Mouse (Mus musculus): ENCODE measurements around the gene Fis1. TPM values are rescaled to one million over a fixed set of nuclear protein-coding genes. Genes with fewer than 3 reads are reported as not detected.
A peak's percentile ranks its signal among the peaks of the same experiment; 100 is the strongest.

Gene Fis1
- total and polyA plus RNA-seq, 2 experiments from 2014 or later = 195 to 416 TPM

DNA sequence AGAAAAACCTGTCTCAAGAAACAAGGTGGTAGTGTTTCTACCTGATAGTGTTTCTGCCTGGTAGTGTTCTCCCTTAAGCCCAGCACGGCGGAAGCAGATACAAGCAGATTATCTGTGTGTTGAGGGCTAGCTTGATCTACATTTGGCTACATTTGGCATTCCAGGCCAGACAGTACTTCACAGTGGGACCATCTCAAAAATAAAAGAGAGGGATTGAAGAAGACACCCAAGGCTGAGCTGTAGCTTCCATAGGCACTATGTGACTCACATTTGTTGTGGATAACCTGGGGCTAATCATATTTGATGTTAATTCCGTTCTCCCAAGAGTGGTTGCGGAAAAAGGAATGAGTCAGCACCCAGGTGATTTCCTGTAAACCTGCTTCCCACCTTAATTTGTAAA is 922 bp upstream of the Fis1 start:
- H3K4me1 ChIP-seq (ENCODE audit: insufficient read depth, low read length) = peaks cover 16% of the 10 kb centered on the region
- WGBS = 76% methylated on average over 4 of the region's 4 CpGs
- H3K9me3 ChIP-seq (ENCODE audit: low read length) = no peaks in the 10 kb centered on the region
- no peak for ATAC-seq
- no peak overlapping the region for H3K4me3 ChIP-seq (ENCODE audit: low read length)
- no peak overlapping the region for H3K9ac ChIP-seq (replicated peaks; ENCODE audit: low read length)
- no peak overlapping the region for H3K27ac ChIP-seq
- no peaks in the 10 kb centered on the region for H3K27me3 ChIP-seq (ENCODE audit: insufficient read depth, low read length)
- H3K36me3 ChIP-seq (ENCODE audit: insufficient read depth, low read length) = 0 out of 2 replicates have a peak, but pooled peaks cover 3% of the 10 kb centered on the region
- no peak for TF ChIP-seq CTCF (IDR thresholded peaks at IDR 0.05; ENCODE audit: low read depth)
- H3K4me2 ChIP-seq (ENCODE audit: low read depth, low read length) = peak overlapping the region; percentile 78
- DNase-seq (ENCODE audit: low spot score) = no peak

DNA sequence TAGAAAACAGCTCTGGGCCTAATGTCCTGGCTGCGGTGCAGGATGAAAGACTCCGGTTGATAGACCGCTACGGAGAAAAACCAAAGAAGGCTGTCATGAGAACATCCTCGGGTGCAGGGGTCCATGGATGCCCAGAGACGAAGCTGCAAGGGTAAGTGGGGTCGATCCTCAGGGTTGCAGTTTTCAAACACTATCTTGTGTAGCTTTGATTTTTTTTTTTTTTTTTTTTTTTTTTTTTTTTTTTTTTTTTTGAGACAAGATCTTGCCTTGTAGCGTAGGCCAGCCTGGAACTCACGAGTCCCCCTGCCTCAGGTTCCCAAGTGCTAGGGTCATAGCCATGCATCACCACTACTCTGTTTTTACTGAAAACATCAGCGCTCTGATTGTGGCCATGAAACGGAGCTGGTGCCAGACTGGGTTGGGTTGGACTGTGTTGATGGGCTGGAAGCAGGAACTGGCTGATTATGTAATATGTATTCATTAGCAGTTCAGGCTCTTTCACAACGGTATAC is 421 bp downstream of the Fis1 start:
- DNase-seq (ENCODE audit: low spot score) (peak; percentile 47), ATAC-seq (no peak)
- H3K27me3 ChIP-seq (ENCODE audit: insufficient read depth, low read length) = no peaks in the 10 kb centered on the region
- peak overlapping the region; percentile 71 for H3K27ac ChIP-seq
- no peaks in the 10 kb centered on the region for H3K9me3 ChIP-seq (ENCODE audit: low read length)
- H3K4me1 ChIP-seq (ENCODE audit: insufficient read depth, low read length) = peaks cover 16% of the 10 kb centered on the region
- 1% methylated on average over 12 of the region's 12 CpGs for WGBS
- H3K9ac ChIP-seq (replicated peaks; ENCODE audit: low read length) = peak overlapping the region; percentile 83
- 0 out of 2 replicates have a peak, but pooled peaks cover 3% of the 10 kb centered on the region for H3K36me3 ChIP-seq (ENCODE audit: insufficient read depth, low read length)
- H3K4me3 ChIP-seq (ENCODE audit: low read length) = peak overlapping the region; percentile 78
- H3K4me2 ChIP-seq (ENCODE audit: low read depth, low read length) = peak overlapping the region; percentile 78
- TF ChIP-seq CTCF (IDR thresholded peaks at IDR 0.05; ENCODE audit: low read depth) = no peak; the same call in 1 of the 2 replicates

DNA sequence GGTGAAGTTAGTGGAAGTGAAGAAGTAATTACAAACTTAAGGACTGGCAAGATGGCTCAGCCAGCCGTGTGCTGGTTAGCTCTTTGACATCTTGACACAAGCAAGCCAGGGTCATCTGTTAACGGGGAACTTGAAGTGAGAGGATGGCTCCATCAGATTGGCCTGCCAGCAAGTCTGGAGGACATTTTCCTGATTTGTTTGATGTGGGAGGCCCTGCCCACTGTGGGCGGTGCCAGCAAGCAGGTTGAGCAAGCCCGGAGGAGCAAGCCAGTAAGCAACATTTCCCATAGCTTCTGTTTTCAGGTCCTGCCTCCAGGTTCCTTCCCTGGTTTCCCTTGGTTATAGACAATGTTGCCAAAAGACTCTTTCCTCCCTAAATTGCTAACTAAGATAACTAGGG is 2.5 kb downstream of the Fis1 start:
- ATAC-seq = no peak
- no peak for DNase-seq (ENCODE audit: low spot score)
- Histone ChIP-seq H3K9ac (replicated peaks; ENCODE audit: low read length) (no peak overlapping the region), H3K27me3 (ENCODE audit: insufficient read depth, low read length) (no peaks in the 10 kb centered on the region), H3K9me3 (ENCODE audit: low read length) (no peaks in the 10 kb centered on the region), H3K27ac (no peak overlapping the region), H3K4me2 (ENCODE audit: low read depth, low read length) (no peak overlapping the region), H3K36me3 (ENCODE audit: insufficient read depth, low read length) (0 out of 2 replicates have a peak, but pooled peaks cover 3% of the 10 kb centered on the region), H3K4me3 (ENCODE audit: low read length) (no peak overlapping the region), H3K4me1 (ENCODE audit: insufficient read depth, low read length) (peaks cover 16% of the 10 kb centered on the region)
- WGBS = 91% methylated on average over 4 of the region's 4 CpGs
- TF ChIP-seq CTCF (IDR thresholded peaks at IDR 0.05; ENCODE audit: low read depth) = no peak

DNA sequence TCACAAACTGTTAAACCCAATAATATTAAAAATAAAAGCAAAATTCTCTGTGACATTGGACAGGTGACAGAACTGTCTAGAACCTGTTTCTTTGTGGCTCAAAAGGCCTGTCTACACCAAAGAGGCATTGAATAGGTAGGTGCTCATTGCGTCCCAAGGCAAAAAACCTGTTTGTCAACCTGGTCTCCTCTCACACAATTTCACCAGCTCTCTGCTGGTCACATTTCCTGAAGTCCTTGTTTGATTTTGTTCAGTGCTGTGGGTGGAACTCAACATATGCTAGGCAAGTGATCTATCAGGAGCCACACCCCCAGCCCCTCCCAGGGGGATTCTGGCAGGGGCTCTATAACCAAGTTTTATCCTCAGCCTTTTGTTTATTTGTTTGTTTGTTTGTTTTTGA is 4.2 kb downstream of the Fis1 start:
- no peak for DNase-seq (ENCODE audit: low spot score)
- Histone ChIP-seq H3K9me3 (ENCODE audit: low read length) (no peaks in the 10 kb centered on the region), H3K4me2 (ENCODE audit: low read depth, low read length) (no peak overlapping the region), H3K27me3 (ENCODE audit: insufficient read depth, low read length) (no peaks in the 10 kb centered on the region), H3K4me1 (ENCODE audit: insufficient read depth, low read length) (peaks cover 16% of the 10 kb centered on the region), H3K27ac (no peak overlapping the region), H3K9ac (replicated peaks; ENCODE audit: low read length) (no peak overlapping the region), H3K4me3 (ENCODE audit: low read length) (no peak overlapping the region), H3K36me3 (ENCODE audit: insufficient read depth, low read length) (0 out of 2 replicates have a peak, but pooled peaks cover 3% of the 10 kb centered on the region)
- WGBS = 97% methylated on average over 1 of the region's 1 CpGs
- TF ChIP-seq CTCF (IDR thresholded peaks at IDR 0.05; ENCODE audit: low read depth) = no peak
- ATAC-seq = no peak

DNA sequence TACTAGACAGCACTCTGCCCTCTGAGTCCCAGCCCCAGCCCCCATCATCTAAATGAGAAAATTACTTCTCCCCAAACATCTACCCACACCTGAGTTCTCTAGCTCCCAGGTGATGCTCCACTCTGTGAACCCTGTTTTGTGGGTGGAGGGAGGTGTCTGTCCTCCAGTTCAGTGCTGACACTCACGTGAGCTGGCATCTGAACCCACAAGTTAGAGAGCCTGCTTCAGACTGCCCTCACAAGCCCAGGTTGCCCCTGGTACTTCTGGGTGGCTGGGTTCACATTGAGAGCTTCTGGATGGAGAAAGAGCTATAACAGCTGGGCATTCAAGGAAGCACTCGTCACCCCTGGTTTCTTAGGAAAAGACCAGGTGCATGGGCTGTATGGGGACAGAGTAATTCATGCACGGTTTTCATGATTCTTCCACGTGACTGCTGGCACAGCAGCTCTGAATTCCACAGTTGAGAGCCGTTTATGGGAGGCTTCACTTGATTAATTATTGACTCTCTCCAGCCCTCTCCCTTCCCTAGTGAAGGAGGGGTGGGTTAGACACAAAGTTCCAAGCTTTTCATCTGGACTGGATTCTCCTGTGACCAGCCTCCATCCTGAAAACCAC is 6.0 kb downstream of the Fis1 start:
- Histone ChIP-seq H3K4me2 (ENCODE audit: low read depth, low read length) (no peak overlapping the region), H3K36me3 (ENCODE audit: insufficient read depth, low read length) (peaks cover 11% of the 10 kb centered on the region), H3K9ac (replicated peaks; ENCODE audit: low read length) (no peak overlapping the region), H3K27ac (no peak overlapping the region), H3K4me1 (ENCODE audit: insufficient read depth, low read length) (peaks cover 20% of the 10 kb centered on the region), H3K4me3 (ENCODE audit: low read length) (no peak overlapping the region), H3K9me3 (ENCODE audit: low read length) (no peaks in the 10 kb centered on the region), H3K27me3 (ENCODE audit: insufficient read depth, low read length) (no peaks in the 10 kb centered on the region)
- DNase-seq (ENCODE audit: low spot score) = no peak
- TF ChIP-seq CTCF (IDR thresholded peaks at IDR 0.05; ENCODE audit: low read depth) = no peak
- ATAC-seq = no peak
- 59% methylated on average over 5 of the region's 5 CpGs for WGBS

DNA sequence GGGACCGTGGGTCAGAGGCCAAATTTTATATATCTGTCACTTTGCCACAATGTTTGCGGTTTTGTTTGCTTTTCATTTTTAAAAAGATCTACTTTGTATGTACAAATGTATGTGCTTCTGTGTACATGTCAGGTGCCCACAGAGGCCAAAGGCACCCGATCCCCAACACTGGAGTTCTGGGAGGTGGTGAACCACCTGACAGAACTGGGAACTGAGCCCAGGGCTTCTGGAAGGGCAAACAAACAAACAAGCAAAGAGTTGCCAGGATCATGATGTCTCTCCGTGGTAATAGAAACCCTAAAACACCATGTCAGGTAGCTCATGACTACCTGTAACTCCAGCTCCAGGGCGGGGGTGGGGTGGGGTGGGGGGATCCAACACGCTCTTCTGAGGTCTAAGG is 7.0 kb downstream of the Fis1 start:
- Histone ChIP-seq H3K4me1 (ENCODE audit: insufficient read depth, low read length) (peaks cover 13% of the 10 kb centered on the region; the same call in 1 of the 2 replicates), H3K36me3 (ENCODE audit: insufficient read depth, low read length) (peaks cover 14% of the 10 kb centered on the region), H3K9ac (replicated peaks; ENCODE audit: low read length) (no peak overlapping the region), H3K4me2 (ENCODE audit: low read depth, low read length) (no peak overlapping the region), H3K27ac (no peak overlapping the region), H3K9me3 (ENCODE audit: low read length) (no peaks in the 10 kb centered on the region), H3K27me3 (ENCODE audit: insufficient read depth, low read length) (no peaks in the 10 kb centered on the region), H3K4me3 (ENCODE audit: low read length) (no peak overlapping the region)
- no peak for DNase-seq (ENCODE audit: low spot score)
- no peak for ATAC-seq
- TF ChIP-seq CTCF (IDR thresholded peaks at IDR 0.05; ENCODE audit: low read depth) = no peak
- WGBS = 96% methylated on average over 6 of the region's 6 CpGs
